In genomic region chr1:173323839-173324585, GRCm38 (mm10) we compare ENCODE assay signal across 9 mouse cellular contexts. TPM values are rescaled to one million over a fixed set of nuclear protein-coding genes. Genes with fewer than 3 reads are reported as not detected.
DNase-seq lines count a peak whose midpoint lies in the region; ATAC-seq lines count a peak whose summit lies in the region.
"Had no signal": no experiment of that assay in that cellular context is flagged by ENCODE, and none has a peak within 500 bp of the region (broad histone marks: within the 10 kb centered on the region; RNA-seq: fewer than 3 reads in every experiment).

No protein-coding gene starts in this region.

- H3K27ac ChIP-seq in forebrain, embryonic 11.5 days (ENCODE audit: low read depth, low read length): no peak overlapping the region
- no peak overlapping the region for H3K27ac ChIP-seq in forebrain, embryonic 12.5 days
- no peak overlapping the region for H3K27ac ChIP-seq in midbrain, embryonic 14.5 days (replicated peaks; ENCODE audit: low read depth, low read length)
- H3K27ac ChIP-seq in midbrain, embryonic 13.5 days: no peak overlapping the region
- H3K27ac ChIP-seq: heart, embryonic 15.5 days had no signal

- no peaks in the 10 kb centered on the region for H3K27me3 ChIP-seq in forebrain, embryonic 11.5 days (ENCODE audit: control insufficient read depth, insufficient read depth, low read length)
- no peaks in the 10 kb centered on the region for H3K27me3 ChIP-seq in forebrain, embryonic 12.5 days
- H3K27me3 ChIP-seq in midbrain, embryonic 14.5 days (ENCODE audit: control insufficient read depth, insufficient read depth, low read length): no peaks in the 10 kb centered on the region
- H3K27me3 ChIP-seq in midbrain, embryonic 13.5 days: no peaks in the 10 kb centered on the region
- H3K27me3 ChIP-seq: heart, embryonic 15.5 days had no signal

- H3K4me3 ChIP-seq in forebrain, embryonic 11.5 days (ENCODE audit: low read depth, low read length): no peak overlapping the region
- no peak overlapping the region for H3K4me3 ChIP-seq in forebrain, embryonic 12.5 days (replicated peaks)
- no peak overlapping the region for H3K4me3 ChIP-seq in midbrain, embryonic 14.5 days (replicated peaks; ENCODE audit: low read depth, low read length)
- H3K4me3 ChIP-seq in midbrain, embryonic 13.5 days (replicated peaks): no peak overlapping the region
- H3K4me3 ChIP-seq: heart, embryonic 15.5 days had no signal

- no peak overlapping the region for H3K9ac ChIP-seq in forebrain, embryonic 11.5 days (ENCODE audit: low read length)
- H3K9ac ChIP-seq in forebrain, embryonic 12.5 days: no peak overlapping the region
- H3K9ac ChIP-seq in midbrain, embryonic 14.5 days (replicated peaks; ENCODE audit: low read length): no peak overlapping the region
- no peak overlapping the region for H3K9ac ChIP-seq in midbrain, embryonic 13.5 days (replicated peaks)
- H3K9ac ChIP-seq: heart, embryonic 15.5 days had no signal

- no peak overlapping the region for H3K4me2 ChIP-seq in forebrain, embryonic 11.5 days (ENCODE audit: low read depth, low read length, severe bottlenecking)
- H3K4me2 ChIP-seq in forebrain, embryonic 12.5 days: no peak overlapping the region
- H3K4me2 ChIP-seq in midbrain, embryonic 14.5 days (ENCODE audit: low read length): no peak overlapping the region
- H3K4me2 ChIP-seq in midbrain, embryonic 13.5 days (replicated peaks): no peak overlapping the region
- H3K4me2 ChIP-seq: heart, embryonic 15.5 days had no signal

- DNase-seq in forebrain, embryonic 11.5 days (ENCODE audit: low spot score): peak; percentile 69
- DNase-seq in midbrain, embryonic 14.5 days: peak; percentile 75
- DNase-seq in adrenal gland, postnatal 14 days: peak; percentile 55
- DNase-seq in neural tube, embryonic 10.5 days (ENCODE audit: extremely low spot score, low spot score): no peak

- no peaks in the 10 kb centered on the region for H3K36me3 ChIP-seq in forebrain, embryonic 11.5 days (ENCODE audit: control insufficient read depth, insufficient read depth, low read length)
- H3K36me3 ChIP-seq in forebrain, embryonic 12.5 days (replicated peaks): no peaks in the 10 kb centered on the region
- no peaks in the 10 kb centered on the region for H3K36me3 ChIP-seq in midbrain, embryonic 14.5 days (ENCODE audit: control insufficient read depth, insufficient read depth, low read length)
- no peaks in the 10 kb centered on the region for H3K36me3 ChIP-seq in midbrain, embryonic 13.5 days
- H3K36me3 ChIP-seq: heart, embryonic 15.5 days had no signal

- ATAC-seq in forebrain, embryonic 11.5 days (replicated peaks; ENCODE audit: low FRiP score): no peak
- no peak for ATAC-seq in forebrain, embryonic 12.5 days (ENCODE audit: low FRiP score)
- no peak for ATAC-seq in midbrain, embryonic 14.5 days (ENCODE audit: low FRiP score, low TSS enrichment)
- no peak for ATAC-seq in midbrain, embryonic 13.5 days
- ATAC-seq in erythroid progenitor cell, adult 5-6 weeks (replicated peaks; ENCODE audit: low FRiP score, poor library complexity, severe bottlenecking): peak; percentile 67
- peak; percentile 68 for ATAC-seq in megakaryocyte, adult 5-6 weeks (ENCODE audit: poor library complexity, severe bottlenecking)

- WGBS in forebrain, embryonic 11.5 days: 31% methylated on average over 5 of the region's 5 CpGs
- 38% methylated on average over 5 of the region's 5 CpGs for WGBS in forebrain, embryonic 12.5 days
- WGBS in midbrain, embryonic 14.5 days: 33% methylated on average over 5 of the region's 5 CpGs
- 32% methylated on average over 5 of the region's 5 CpGs for WGBS in midbrain, embryonic 13.5 days

- no peaks in the 10 kb centered on the region for H3K4me1 ChIP-seq in forebrain, embryonic 11.5 days (replicated peaks; ENCODE audit: control insufficient read depth, insufficient read depth, low read length)
- peaks cover 9% of the 10 kb centered on the region; the same call in 1 of the 2 replicates for H3K4me1 ChIP-seq in forebrain, embryonic 12.5 days
- H3K4me1 ChIP-seq in midbrain, embryonic 14.5 days (ENCODE audit: control insufficient read depth, insufficient read depth, low read length): 0 out of 2 replicates have a peak, but pooled peaks cover 3% of the 10 kb centered on the region
- peaks cover 6% of the 10 kb centered on the region for H3K4me1 ChIP-seq in midbrain, embryonic 13.5 days (replicated peaks)

- H3K9me3 ChIP-seq in forebrain, embryonic 11.5 days (ENCODE audit: control insufficient read depth, low read length): no peaks in the 10 kb centered on the region
- H3K9me3 ChIP-seq in forebrain, embryonic 12.5 days: no peaks in the 10 kb centered on the region
- no peaks in the 10 kb centered on the region for H3K9me3 ChIP-seq in midbrain, embryonic 14.5 days (ENCODE audit: control insufficient read depth, low read length)
- no peaks in the 10 kb centered on the region for H3K9me3 ChIP-seq in midbrain, embryonic 13.5 days
- H3K9me3 ChIP-seq: heart, embryonic 15.5 days had no signal

RNA-seq across cellular contexts. Expression of gene Ackr1, which starts 9.5 kb away (rescaled TPM):
- polyA plus RNA-seq in forebrain, embryonic 11.5 days (2014; fragmentation: Nextera tagmentation; extraction: Ambion mirVana): 3.8 and 4.5 TPM in 2 replicates
- polyA plus RNA-seq in forebrain, embryonic 12.5 days (2016; fragmentation: Nextera tagmentation; extraction: Ambion mirVana): 4.4 and 5.1 TPM in 2 replicates
- 23.9 and 31.0 TPM in 2 replicates for polyA plus RNA-seq in midbrain, embryonic 14.5 days (2014; fragmentation: Nextera tagmentation; extraction: Ambion mirVana)
- 14.0 and 14.8 TPM in 2 replicates for polyA plus RNA-seq in midbrain, embryonic 13.5 days (2015; fragmentation: Nextera tagmentation; extraction: Ambion mirVana)
- total RNA-seq in adrenal gland, postnatal 14 days (2021): 2.8 and 6.0 TPM in 2 replicates
- 223 and 265 TPM in 2 replicates for total RNA-seq in erythroid progenitor cell, adult 5-6 weeks (2015; ENCODE audit: low replicate concordance)
- 67.0 and 67.1 TPM in 2 replicates for total RNA-seq in erythroid progenitor cell, adult 5-6 weeks (2017; ENCODE audit: low replicate concordance)
- total RNA-seq in megakaryocyte, adult 5-6 weeks (2015): 1.0 and 1.8 TPM in 2 replicates
- total RNA-seq in megakaryocyte, adult 5-6 weeks (2017): 0.40 and 1.0 TPM in 2 replicates

RNA-seq across cellular contexts. Expression of gene Aim2, which starts 26.7 kb away (rescaled TPM):
- 4.3 and 5.8 TPM in 2 replicates for polyA plus RNA-seq in forebrain, embryonic 11.5 days (2014; fragmentation: Nextera tagmentation; extraction: Ambion mirVana)
- polyA plus RNA-seq in forebrain, embryonic 12.5 days (2016; fragmentation: Nextera tagmentation; extraction: Ambion mirVana): 6.9 and 7.5 TPM in 2 replicates
- 0.84 and 2.4 TPM in 2 replicates for polyA plus RNA-seq in midbrain, embryonic 14.5 days (2014; fragmentation: Nextera tagmentation; extraction: Ambion mirVana)
- polyA plus RNA-seq in midbrain, embryonic 13.5 days (2015; fragmentation: Nextera tagmentation; extraction: Ambion mirVana): 2.6 and 3.3 TPM in 2 replicates
- 0.37 and 3.0 TPM in 2 replicates for total RNA-seq in adrenal gland, postnatal 14 days (2021)
- 101 and 132 TPM in 2 replicates for total RNA-seq in erythroid progenitor cell, adult 5-6 weeks (2015; ENCODE audit: low replicate concordance)
- total RNA-seq in erythroid progenitor cell, adult 5-6 weeks (2017; ENCODE audit: low replicate concordance): 121 and 141 TPM in 2 replicates
- 56.4 and 68.1 TPM in 2 replicates for total RNA-seq in megakaryocyte, adult 5-6 weeks (2015)
- total RNA-seq in megakaryocyte, adult 5-6 weeks (2017): 91.8 and 109 TPM in 2 replicates

RNA-seq across cellular contexts. Expression of gene Cadm3, which starts 43.5 kb away (rescaled TPM):
- polyA plus RNA-seq in forebrain, embryonic 11.5 days (2014; fragmentation: Nextera tagmentation; extraction: Ambion mirVana): 15.6 and 16.0 TPM in 2 replicates
- 12.6 and 22.2 TPM in 2 replicates for polyA plus RNA-seq in forebrain, embryonic 12.5 days (2016; fragmentation: Nextera tagmentation; extraction: Ambion mirVana)
- polyA plus RNA-seq in midbrain, embryonic 14.5 days (2014; fragmentation: Nextera tagmentation; extraction: Ambion mirVana): 125 and 140 TPM in 2 replicates
- 44.1 and 49.5 TPM in 2 replicates for polyA plus RNA-seq in midbrain, embryonic 13.5 days (2015; fragmentation: Nextera tagmentation; extraction: Ambion mirVana)
- 9.7 and 11.2 TPM in 2 replicates for total RNA-seq in adrenal gland, postnatal 14 days (2021)
- not detected in 2 replicates for total RNA-seq in erythroid progenitor cell, adult 5-6 weeks (2015; ENCODE audit: low replicate concordance)
- total RNA-seq in erythroid progenitor cell, adult 5-6 weeks (2017; ENCODE audit: low replicate concordance): 7.8 TPM in 2 replicates
- total RNA-seq in megakaryocyte, adult 5-6 weeks (2015): 1.5 and 2.1 TPM in 2 replicates
- total RNA-seq in megakaryocyte, adult 5-6 weeks (2017): 0.51 and 5.2 TPM in 2 replicates

RNA-seq across cellular contexts. Expression of gene Mptx2, which starts 46.4 kb away (rescaled TPM):
- polyA plus RNA-seq in forebrain, embryonic 11.5 days (2014; fragmentation: Nextera tagmentation; extraction: Ambion mirVana): not detected in 2 replicates
- polyA plus RNA-seq in forebrain, embryonic 12.5 days (2016; fragmentation: Nextera tagmentation; extraction: Ambion mirVana): not detected in 2 replicates
- not detected in 2 replicates for polyA plus RNA-seq in midbrain, embryonic 14.5 days (2014; fragmentation: Nextera tagmentation; extraction: Ambion mirVana)
- not detected in 2 replicates for polyA plus RNA-seq in midbrain, embryonic 13.5 days (2015; fragmentation: Nextera tagmentation; extraction: Ambion mirVana)
- not detected in 2 replicates for total RNA-seq in adrenal gland, postnatal 14 days (2021)
- total RNA-seq in erythroid progenitor cell, adult 5-6 weeks (2015; ENCODE audit: low replicate concordance): not detected in 2 replicates
- total RNA-seq in erythroid progenitor cell, adult 5-6 weeks (2017; ENCODE audit: low replicate concordance): not detected in 2 replicates
- total RNA-seq in megakaryocyte, adult 5-6 weeks (2015): not detected in 2 replicates
- not detected in 2 replicates for total RNA-seq in megakaryocyte, adult 5-6 weeks (2017)
- polyA plus RNA-seq: heart, embryonic 15.5 days had no signal

RNA-seq across cellular contexts. Expression of gene Olfr418, which starts 58.2 kb away (rescaled TPM):
- polyA plus RNA-seq in forebrain, embryonic 11.5 days (2014; fragmentation: Nextera tagmentation; extraction: Ambion mirVana): not detected in 2 replicates
- polyA plus RNA-seq in forebrain, embryonic 12.5 days (2016; fragmentation: Nextera tagmentation; extraction: Ambion mirVana): not detected in 2 replicates
- not detected in 2 replicates for polyA plus RNA-seq in midbrain, embryonic 14.5 days (2014; fragmentation: Nextera tagmentation; extraction: Ambion mirVana)
- polyA plus RNA-seq in midbrain, embryonic 13.5 days (2015; fragmentation: Nextera tagmentation; extraction: Ambion mirVana): not detected in 2 replicates
- total RNA-seq in adrenal gland, postnatal 14 days (2021): not detected in 2 replicates
- not detected in 2 replicates for total RNA-seq in erythroid progenitor cell, adult 5-6 weeks (2015; ENCODE audit: low replicate concordance)
- total RNA-seq in erythroid progenitor cell, adult 5-6 weeks (2017; ENCODE audit: low replicate concordance): not detected in 2 replicates
- not detected in 2 replicates for total RNA-seq in megakaryocyte, adult 5-6 weeks (2015)
- total RNA-seq in megakaryocyte, adult 5-6 weeks (2017): not detected in 2 replicates
- polyA plus RNA-seq: heart, embryonic 15.5 days had no signal

Comparison
In these comparisons a context has a peak if more than half of its experiments do, and no peak if none do; other contexts are left out.
1. ATAC-seq: peak in erythroid progenitor cell, adult 5-6 weeks (single experiment) and megakaryocyte, adult 5-6 weeks (single experiment); none in forebrain, embryonic 11.5 days (single experiment), forebrain, embryonic 12.5 days (single experiment), midbrain, embryonic 14.5 days (single experiment) and midbrain, embryonic 13.5 days (single experiment).